Mouse (Mus musculus) gastrocnemius, postnatal 25 days (tissue): ENCODE results near the gene Pdzd2. TPM values are rescaled to one million over a fixed set of nuclear protein-coding genes. Genes with fewer than 3 reads are reported as not detected.
A peak's percentile ranks its signal among the peaks of the same experiment; 100 is the strongest.

Source experiments
- DNase-seq: peaks from one replicate; pipeline ENCODE4 v3.0.0; 2022
- total RNA-seq, 2 experiments: library from RNA; stranded (reverse); gene quantifications; 1 replicate in 1 of 2; 2 replicates in 1 of 2; pipeline ENCODE4 v1.2.3; 2021

The Pdzd2 gene
- total RNA-seq, 2 experiments from 2014 or later: 18.9 to 19.3 TPM

DNA sequence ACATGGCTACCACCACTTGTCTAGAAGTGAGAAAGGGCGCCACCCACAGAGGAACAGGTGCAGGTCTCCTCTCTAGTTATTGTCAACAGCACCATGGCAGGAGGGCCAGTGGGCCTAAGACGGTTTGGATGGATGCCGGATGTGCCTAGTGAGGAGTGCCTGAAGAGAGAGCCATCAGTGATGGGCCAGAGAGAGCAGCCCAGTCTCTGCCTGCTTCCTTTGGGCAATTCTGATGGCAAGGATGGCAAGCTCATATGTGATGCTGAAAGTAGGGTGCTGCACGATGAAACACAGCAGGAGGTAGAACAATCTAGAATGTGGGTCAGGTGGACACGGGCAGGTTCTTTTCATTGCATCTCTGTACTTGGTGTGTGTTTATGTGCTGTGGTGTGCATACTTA lies 117.0 kb downstream of the Pdzd2 start:
- DNase-seq: no peak

DNA sequence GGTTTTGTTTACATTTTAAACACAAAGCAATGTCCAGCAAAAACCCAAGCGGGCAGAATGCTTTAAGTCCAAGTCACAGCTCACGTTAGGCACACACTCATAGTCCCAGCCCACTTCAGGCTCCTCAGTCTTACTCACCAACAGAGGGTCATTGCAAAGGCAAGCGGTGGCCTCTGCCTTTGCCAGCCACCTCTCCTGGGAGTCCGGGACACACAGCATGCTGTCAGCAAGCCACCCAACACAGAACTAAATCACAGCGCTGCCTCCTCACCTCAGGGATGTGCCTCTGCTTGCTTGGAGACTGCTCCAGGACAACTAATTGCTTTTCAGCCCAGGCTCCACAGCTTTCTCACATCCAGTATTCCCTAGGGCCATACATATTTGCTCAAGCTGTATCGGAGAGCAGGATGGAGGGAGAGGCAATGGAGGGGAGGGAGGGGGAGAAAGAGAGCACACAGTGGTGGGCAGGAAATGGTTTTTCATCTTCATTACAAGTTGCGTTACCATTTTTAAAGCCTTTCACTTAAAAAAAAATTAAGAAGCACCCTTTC lies 117.6 kb downstream of the Pdzd2 start:
- DNase-seq: peak; percentile 14

DNA sequence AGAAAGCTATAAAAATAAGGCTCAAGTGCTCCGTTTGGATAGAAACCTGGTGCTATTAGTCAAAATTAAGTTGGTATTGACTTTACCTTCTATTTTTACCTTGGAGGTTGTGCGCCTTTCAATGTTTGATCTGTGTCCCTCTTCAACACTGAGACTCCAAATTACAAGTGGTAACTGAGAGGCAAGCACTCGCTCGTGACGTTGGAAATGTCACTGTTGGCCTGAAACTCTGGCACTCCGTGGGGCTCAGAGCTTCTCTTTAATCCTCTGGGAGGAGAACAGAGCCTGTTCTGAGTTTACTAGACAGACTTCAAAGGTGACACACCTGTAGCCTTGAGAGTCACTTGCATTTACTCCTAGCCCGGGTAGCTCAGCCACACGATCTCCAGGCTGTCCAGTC lies 120.5 kb downstream of the Pdzd2 start:
- DNase-seq: no peak

DNA sequence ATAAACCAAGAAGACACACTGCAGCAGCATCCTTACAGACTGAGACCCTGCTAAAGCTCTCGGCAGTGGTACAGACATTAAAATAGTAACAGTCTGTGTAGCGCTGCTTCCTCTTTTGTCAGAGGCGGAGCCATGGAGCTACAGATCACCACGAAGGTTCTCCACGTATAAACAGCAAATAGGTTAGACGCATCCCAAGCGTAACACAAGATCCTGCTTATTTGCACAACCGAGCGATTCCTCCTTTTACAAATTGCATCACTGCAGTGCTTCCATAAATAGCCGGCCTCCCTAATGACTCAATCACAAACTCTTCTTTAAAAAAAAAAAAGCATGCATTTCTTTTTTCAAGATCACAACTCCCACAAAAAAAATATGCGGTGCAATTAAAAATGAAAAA lies 122.1 kb downstream of the Pdzd2 start:
- DNase-seq: no peak

DNA sequence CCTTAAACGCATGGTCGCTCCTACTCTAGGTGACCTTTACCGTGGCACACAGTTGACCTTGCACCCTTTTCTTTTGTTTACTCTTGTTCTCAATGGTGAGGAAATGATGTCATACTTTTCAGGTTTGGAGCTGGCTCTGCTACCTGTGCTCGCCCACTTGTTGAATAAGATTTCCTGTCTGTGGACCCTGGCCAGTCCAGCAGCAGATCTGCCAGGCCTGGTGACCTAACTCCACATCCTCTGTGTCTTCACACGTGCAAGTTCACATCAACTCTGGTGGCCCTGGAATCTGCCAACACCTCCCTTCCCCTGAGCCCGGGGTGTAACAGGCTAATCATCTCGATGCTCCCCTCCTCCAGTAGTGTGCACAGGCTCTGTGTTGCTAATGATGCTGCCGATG lies 122.5 kb downstream of the Pdzd2 start:
- DNase-seq: no peak

DNA sequence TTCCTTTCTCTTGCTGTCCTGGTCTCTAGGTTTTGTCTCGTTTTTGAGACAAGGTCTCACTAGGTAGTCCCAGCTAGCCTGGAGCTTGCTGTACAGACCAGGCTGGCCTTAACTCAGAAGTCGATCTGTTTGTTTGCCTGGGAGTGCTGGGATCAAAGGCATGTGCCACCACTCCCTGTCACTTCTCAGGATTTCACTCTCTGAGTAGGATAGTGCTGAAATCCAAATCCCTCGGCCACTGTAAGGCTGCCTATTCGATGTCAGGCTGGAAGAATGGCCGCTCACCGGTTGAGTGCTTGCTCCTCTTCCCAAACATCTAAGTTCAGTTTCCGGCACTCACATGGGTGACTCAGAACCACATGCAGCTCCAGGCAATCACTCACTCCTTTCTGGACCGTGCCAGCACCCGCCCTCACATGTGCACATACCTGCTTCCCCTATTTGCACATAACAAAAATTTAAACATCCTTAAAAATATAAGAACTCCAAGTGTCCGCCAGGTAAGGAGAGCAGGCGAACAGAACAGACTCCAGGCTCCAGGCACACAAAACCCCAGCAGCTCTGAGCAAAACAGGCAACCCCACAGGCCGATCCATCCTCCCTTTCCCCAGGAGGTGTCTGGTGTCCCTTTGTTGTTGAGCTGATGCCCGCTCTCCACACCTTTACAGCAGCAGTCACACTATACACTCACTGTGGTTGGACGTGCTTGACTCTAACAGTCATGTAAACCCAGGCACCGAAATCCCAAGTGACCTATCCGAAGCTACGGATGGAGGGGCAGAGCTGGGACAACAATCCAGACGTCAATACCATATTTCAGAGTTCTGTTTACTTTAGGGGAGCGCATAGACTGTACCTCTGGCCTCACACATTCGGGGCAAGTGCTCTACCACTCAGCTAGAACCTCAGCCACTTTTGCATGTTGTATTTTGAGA lies 124.5 kb downstream of the Pdzd2 start:
- no peak for DNase-seq

DNA sequence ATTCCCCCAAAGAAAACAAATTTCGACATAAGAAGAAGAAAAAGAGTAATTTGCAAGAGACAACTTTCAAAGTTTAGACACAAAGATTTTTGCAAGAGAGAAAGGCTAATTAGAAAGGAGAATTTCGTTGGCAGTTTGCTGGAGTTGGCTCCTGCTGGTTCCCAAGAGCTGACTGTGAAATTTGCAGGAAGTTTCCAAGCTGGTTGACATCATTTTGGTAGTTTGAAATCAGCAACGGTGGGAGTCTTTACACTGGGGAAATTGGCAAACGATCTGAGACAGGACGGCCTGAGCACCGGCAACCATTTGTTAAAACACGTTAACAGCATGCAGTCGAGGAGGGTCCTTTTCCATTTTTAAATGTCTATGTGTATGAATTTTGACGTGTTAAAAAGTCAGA lies 125.7 kb downstream of the Pdzd2 start:
- no peak for DNase-seq

DNA sequence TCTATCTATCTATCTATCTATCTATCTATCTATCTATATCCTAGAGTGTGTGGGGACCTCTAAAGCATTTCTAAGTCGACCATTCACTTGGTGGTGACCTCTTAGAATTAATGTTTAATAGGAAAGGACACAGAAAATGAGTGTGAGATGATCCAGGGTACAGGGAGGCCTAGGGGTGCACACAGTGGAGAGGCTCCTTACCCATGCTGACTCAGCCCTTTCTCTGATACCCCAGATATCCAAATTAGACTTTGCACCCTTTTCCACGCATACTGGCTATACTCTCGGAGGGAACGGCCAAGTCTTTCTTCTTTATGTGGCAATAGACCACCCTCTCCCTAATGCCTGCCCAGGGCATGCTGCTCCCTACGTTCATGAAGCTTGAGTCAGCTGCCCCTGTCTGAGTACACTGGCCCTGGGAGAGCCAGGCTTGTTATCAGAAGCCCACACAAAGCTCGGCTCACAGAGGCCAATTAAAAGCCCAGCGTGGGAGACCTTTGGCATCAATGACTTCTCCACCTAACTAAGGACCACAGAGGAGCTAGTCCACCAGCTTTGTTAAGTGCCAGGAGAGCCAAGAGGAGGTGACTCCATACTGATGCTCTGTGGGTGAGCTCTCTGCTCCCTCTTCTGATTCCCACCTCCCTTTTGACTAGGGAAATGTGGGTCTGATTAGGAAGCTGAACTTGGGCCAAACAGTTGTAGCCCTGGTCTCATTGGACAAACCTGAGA lies 126.6 kb downstream of the Pdzd2 start:
- no peak for DNase-seq

DNA sequence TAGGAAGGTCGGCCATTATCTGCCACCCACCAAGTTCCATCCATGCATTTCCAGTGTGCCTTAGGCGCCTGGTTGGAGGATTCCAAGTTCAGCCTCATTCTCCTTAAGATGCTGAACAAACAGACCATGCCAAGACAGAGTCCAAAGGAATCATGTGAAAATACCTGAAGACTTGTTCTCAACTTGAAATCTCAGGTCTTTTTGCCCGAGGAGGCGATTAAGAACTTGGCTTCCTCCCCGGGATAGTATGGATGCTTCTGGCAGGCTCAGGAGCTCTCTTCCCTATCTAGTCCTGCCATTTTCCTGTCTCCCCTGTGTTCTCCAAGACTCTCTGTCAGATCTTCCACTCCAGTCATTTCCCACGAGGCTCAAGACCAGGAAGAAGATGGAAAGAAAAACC lies 131.6 kb downstream of the Pdzd2 start:
- no peak for DNase-seq

DNA sequence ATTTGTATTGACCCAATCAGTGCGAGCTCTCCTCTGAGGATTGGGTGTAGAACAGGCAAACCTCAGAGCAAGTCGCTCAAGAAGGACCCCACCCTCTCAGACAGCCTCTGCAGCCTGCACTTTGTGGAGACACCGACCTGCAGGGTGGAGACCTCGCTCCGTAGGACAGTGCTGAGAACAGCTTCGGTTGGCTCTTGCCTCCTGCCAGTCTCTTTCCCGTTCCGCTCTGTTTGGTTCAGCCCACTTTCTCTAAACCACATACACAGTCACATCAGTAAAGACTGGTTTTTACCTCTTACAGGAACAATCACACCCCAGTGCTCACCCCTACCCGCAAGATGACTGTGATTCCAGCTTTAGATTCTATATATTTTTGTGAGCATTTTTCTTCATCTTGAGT lies 133.4 kb downstream of the Pdzd2 start:
- no peak for DNase-seq

DNA sequence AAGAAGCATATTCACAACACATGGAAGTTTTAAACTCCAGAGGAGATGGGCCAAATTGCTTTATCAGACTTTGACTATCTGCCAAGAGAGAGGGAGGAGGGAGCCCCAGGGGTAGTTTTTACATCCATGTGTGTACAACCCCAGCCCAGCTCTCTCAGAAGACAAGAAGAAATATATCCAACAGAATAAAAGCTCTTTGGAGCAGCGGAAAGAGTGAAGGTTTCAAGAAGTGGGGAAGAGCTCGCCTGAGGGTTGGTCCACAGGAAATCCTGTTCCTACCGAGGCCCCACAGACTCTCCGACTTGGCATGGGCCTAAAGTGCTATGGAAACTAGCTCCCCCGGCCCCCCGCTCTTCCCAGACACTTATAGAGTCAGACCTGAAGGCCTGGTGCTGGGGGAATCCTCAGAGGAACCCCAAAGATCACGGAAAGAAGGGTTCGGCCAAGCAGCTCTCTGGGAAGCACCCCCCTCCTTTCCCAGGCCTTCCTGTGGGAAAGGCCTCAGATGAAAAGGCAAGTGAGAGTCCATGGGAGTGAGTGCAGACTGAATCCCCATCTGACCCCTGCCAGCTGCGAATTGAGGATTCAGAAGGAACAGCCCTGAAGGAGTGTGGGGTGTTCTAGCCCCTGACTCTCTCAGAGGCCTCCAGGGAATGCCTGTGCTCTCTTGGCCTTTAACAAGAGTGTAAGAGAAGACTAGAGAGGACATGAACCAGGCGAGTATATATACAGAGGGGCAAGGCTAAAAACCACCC lies 134.3 kb downstream of the Pdzd2 start:
- DNase-seq: peak; percentile 39

DNA sequence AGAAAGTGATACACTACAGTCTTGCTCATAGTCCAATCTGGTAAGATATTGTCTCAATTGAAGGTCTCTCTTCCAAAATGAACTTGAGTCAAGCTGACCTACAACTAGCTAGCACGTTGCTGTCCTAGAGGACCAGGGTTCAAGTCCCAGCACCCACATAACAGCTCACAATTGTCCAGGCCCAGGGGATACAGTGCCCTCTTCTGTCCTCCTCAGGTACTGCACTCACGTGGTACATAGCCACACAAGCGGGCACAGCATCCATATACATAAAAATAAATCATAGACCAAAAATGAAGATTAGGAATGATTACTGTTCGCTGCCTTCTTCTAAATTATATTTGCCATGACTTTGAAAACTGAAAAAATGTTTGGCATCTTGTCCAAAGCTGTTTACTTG lies 136.1 kb downstream of the Pdzd2 start:
- DNase-seq: no peak

DNA sequence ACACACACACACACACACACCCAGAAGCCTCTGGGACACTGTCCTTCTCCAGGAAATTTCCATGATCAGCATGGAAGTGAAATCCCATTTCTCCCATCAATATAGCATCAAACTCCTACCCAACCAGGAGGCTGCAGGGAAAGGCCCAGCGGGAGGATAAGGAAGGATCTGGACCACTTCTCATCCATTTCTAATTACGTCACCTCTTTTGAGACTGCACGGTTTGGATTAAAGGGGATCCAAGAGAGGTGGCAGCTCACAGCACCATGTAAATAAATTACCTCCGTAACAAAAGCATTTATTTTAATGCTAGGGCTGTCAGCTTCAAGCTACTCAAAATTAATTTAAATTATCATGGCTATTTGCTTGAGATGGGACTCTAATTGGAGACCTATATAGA lies 146.6 kb downstream of the Pdzd2 start:
- no peak for DNase-seq

DNA sequence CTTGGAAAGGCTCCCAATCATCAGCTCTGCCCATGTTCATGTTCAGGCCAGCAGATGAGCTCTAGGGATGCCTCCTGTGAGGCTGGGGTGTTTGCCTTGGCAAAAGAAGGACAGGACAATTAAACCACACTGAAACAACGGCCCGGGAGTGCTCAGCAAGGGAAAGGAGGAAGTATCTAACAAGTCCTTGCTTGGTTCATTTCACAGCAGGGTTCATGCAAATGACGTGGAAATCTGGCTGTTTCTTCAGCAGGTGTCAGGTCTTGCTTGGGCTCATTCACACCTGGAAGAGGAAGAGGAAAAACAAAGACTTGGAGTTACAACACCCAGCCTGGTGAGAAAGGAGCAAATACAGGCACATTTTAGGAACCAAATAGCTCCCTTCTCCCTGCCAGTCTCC lies 147.1 kb downstream of the Pdzd2 start:
- DNase-seq: no peak

DNA sequence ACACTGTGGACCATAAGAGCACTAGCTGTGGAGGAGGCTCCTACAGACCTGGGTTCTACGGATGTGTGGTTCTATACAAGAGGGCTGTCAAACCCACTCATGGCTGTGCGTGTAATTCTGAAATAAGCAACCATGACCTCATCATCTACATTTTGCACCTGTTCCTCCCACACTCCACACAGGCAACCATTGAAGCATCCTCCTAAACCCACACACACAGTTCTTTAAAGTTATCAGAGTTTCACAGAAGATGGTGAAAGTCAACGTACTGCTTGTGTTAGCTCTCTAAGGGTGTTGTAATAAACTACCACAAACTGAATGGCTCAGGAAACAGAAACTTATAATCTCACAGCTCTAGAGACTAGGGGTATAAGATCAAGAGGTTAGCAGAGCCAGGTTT lies 151.1 kb downstream of the Pdzd2 start:
- DNase-seq: no peak

DNA sequence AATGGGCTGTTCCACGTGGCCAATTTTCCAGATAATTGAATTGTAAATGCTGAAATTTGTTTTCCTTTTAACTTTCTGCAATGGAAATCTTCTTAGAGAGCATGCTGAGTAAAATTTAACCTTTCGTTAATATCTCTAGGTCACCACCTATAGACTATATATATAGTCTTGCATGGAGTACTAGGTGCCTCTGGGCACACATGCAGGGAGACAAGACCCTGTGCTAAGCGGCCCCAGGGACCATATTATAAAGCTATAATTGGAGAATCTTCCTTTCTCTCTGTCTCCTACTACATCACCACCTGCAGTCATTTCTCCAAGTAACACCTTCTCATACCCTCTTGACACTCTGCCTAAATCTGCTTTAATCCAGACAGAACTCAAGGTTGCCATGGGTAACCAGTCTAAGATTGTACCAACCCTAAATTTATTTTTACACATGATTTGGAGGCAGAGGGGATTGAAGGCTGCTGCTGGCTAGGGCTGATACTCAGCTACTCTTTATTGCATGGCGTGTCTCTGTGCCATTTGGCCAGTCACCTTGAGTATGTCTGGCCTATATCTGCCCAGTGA lies 152.8 kb downstream of the Pdzd2 start:
- DNase-seq: no peak

DNA sequence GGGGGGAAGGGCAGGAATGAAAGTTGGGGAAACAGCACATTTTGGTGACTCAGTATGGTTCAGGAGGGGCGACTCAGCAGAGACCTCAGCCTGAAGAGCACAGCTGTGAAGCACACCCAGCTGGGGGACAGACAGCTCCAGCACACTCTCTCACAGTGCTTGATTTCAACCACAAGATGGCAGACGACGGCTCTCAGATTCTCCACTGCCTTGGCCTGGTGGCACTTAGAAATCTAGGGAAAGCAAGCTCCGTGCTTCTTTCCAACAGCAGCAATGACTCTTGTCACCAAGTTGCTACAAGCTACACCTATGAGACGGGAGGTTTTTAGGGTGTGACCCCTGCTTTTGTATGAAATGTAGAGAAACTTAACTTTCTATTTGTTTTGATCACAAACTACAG lies 153.6 kb downstream of the Pdzd2 start:
- DNase-seq: peak; percentile 53

DNA sequence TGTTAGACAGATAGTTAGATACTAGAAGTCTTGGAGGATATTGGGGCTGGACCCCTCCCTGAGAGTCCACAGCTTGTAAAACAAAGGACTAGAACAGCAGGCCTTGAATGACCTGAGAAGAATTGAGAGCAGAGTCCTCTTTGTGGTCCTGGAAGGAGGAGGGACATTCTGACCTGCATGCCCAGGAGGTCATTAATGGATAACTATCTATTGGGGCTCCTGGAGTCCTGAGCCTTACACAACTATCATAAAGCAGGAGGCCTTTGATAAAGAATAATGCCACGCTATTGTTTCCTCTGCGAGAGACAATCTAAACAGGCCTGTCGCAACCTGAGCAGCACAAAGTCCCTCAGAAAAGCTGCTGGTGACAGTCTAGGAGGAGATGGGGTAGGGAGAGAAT lies 156.7 kb downstream of the Pdzd2 start:
- no peak for DNase-seq

DNA sequence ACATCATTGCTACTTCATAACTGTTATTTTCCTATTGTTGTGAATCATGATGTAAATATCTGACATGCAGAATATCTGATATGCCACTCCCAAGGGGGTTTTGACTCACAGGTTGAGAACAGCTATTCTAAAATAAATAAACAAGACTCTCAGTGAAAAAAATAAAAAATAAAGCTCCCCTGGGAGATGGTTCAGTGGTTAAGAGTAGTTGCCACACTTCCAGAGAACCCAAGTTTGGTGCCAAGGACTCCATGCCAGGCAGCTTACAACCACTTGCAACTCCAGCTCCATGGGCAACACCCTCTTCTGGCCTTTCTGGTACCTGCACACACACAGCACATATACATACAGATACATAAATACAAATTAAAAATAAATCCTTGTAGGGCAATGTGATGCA lies 157.3 kb downstream of the Pdzd2 start:
- DNase-seq: no peak

DNA sequence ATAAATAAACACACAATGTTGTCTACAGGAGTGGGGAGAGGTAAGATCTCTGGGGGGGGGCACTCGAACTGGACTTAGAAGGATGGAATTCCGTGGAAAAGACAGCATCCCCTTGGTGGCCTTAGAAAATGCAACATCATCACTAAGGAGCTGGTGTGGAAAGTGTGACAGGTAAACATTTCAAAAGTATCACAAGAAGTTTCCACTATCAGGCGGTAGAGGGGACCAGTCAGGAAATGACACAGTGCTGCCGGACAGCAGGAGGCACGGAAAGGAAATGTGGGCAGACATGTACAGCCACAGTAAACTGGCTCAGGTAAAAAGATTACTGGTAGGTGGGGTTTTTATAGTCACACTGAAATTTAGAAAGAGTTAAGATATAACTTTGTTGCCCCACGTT lies 160.5 kb downstream of the Pdzd2 start:
- DNase-seq: no peak

DNA sequence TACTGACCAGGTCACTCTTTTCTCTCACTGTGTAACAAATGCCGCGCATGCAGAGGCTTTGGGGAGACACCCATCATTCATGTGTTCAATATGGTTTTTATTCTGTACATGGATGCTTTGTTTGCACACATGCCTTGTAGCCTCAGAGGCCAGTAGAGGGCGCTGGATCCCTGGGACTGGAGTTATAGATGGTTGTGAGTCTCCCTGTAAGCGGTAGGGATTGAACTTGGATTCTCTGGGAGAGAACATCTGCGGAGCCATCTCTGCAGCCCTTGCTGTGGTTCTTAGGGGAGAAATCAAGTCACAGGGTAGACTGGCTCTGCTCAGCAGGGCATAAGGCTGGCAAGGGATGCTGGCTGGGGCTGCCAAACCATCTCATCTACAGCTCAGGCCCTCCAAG lies 161.4 kb downstream of the Pdzd2 start:
- DNase-seq: no peak

DNA sequence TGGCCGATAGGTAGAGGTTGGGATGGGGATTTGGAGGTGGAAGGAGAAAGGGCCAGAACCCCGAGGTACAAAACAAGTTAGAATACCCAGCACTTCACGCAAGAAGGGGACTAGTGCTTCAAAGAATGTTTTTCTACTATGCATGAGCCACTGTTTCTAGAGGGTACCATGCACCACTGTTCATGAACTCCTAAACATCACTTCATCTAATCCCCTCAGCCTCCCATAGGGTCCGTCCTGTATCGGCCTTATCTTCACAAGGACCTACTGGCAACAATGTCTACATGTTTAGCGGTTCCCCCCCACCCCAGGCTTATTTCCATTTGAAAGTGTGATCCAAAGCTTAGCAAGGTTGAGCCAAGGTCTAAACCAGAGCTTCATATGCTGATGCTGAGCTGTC lies 162.0 kb downstream of the Pdzd2 start:
- DNase-seq: no peak
